Mouse (Mus musculus) Patski (cell line): Measurements from ENCODE around the gene Shb. TPM values are rescaled to one million over a fixed set of nuclear protein-coding genes. Genes with fewer than 3 reads are reported as not detected.

Experiments used
- ATAC-seq: fragments of 100-300 bp; one replicate; pipeline ENCODE4 v1.8.0; 2021
- CTCF ChIA-PET: fragments of 350-600 bp; sonication (Branson Sonifier 250); formaldehyde crosslinking; loops from one replicate; lab custom pipeline; 2022; ENCODE audit warnings: inconsistent platforms; lab: Charles Lee
- POLR2A ChIA-PET: fragments of 350-600 bp; sonication (Branson Sonifier 250); formaldehyde crosslinking; loops from one replicate; lab custom pipeline; 2022; ENCODE audit warnings: antibody characterized with exemption, inconsistent platforms; lab: Charles Lee
- DNase-seq: peaks from one replicate; pipeline ENCODE4 v3.0.0-alpha.2; 2011; ENCODE audit warnings: low read depth, low spot score
- H3K27me3 ChIP-seq: fragments of 371-371 bp; one replicate; pipeline ENCODE4 v1.5.1; 2021
- CTCF ChIP-seq: fragments of 100-300 bp; IDR thresholded peaks from one replicate; pipeline ENCODE4 v1.5.1; 2021
- in situ Hi-C: fragments of 300-500 bp; cut with MboI; formaldehyde crosslinking; loops from 3 replicates; pipeline ENCODE4 v1.11.1; 2018; ENCODE audit warnings: low pct_unique_long_range_greater_than_20kb, mixed read lengths
- polyA plus RNA-seq: library from polyadenylated mRNA; unstranded; gene quantifications from one replicate; pipeline ENCODE4 v1.2.3, GENCODE M21; 2021

Gene Shb
- polyA plus RNA-seq, 1 experiment from 2014 or later: 71.9 TPM

DNA sequence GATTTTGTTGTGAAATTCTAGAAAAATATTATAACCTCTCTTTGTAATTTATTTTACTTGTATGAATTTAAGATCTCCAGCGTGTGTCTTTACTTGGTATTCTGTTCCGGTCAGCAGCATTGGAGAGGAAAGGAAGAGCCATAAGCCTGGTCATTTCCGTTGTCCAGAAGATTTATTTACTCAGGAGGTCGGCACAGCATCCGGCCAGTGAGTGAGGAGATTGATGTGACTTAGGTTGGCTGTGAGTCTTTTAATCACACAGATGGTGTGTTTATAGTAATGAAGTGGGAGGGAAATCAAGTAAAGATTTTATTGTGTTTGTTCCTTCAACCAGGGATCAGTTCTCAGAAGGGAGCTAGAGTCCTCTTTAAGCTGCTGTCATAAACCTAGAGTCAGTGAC lies 157.4 kb downstream of the Shb start:
- no peaks in the 10 kb centered on the region for H3K27me3 ChIP-seq
- in situ Hi-C loops: no loop called here
- DNase-seq: no peak
- no peak for ATAC-seq
- POLR2A ChIA-PET: no interaction called here
- TF ChIP-seq CTCF: no peak
- CTCF ChIA-PET: no interaction called here

Other genes starting within 250 kb of the Shb start
- 11.3 TPM for gene Trmt10b, start 235.3 kb downstream of the Shb start, polyA plus RNA-seq
- 10.8 TPM for gene Dcaf10, start 190.4 kb downstream of the Shb start, polyA plus RNA-seq
- gene Exosc3, start 189.7 kb downstream of the Shb start, polyA plus RNA-seq: 19.4 TPM
- 38.6 TPM for gene Slc25a51, start 123.7 kb downstream of the Shb start, polyA plus RNA-seq